ENCODE assay signal across 8 mouse cellular contexts in genomic region chr13:113793637-113794036, GRCm38 (mm10). TPM values are rescaled to one million over a fixed set of nuclear protein-coding genes. Genes with fewer than 3 reads are reported as not detected.
A peak's percentile ranks its signal among the peaks of the same experiment; 100 is the strongest.
DNase-seq lines count a peak whose midpoint lies in the region; ATAC-seq lines count a peak whose summit lies in the region.

No protein-coding gene starts in this region.

- peak overlapping the region; percentile 91 for H3K4me3 ChIP-seq in heart, embryonic 10.5 days
- peak overlapping the region; percentile 61 for H3K4me3 ChIP-seq in forebrain, embryonic 14.5 days (ENCODE audit: low read depth, low read length)
- peak overlapping the region; percentile 89 for H3K4me3 ChIP-seq in liver, embryonic 15.5 days (replicated peaks)

- H3K36me3 ChIP-seq in heart, embryonic 10.5 days, result no peaks in the 10 kb centered on the region
- no peaks in the 10 kb centered on the region for H3K36me3 ChIP-seq in forebrain, embryonic 14.5 days (ENCODE audit: control insufficient read depth, insufficient read depth, low read length)
- no peaks in the 10 kb centered on the region for H3K36me3 ChIP-seq in liver, embryonic 15.5 days (replicated peaks)

- peaks cover 27% of the 10 kb centered on the region for H3K4me1 ChIP-seq in heart, embryonic 10.5 days
- peaks cover 15% of the 10 kb centered on the region for H3K4me1 ChIP-seq in forebrain, embryonic 14.5 days (ENCODE audit: control insufficient read depth, insufficient read depth, low read length)
- H3K4me1 ChIP-seq in liver, embryonic 15.5 days (replicated peaks), result peaks cover 36% of the 10 kb centered on the region

- intact Hi-C loops in heart, postnatal 10 days (cut with DNase I), result loop anchor here (1.0 to 10.0 kb wide), 4 partner anchors 23 to 581 kb away; no protein-coding TSS in a partner anchor

- DNase-seq in heart, embryonic 10.5 days (ENCODE audit: low spot score), result no peak
- no peak for DNase-seq in heart, postnatal 10 days
- no peak for DNase-seq in forebrain, embryonic 14.5 days (ENCODE audit: low spot score)
- no peak for DNase-seq in right cerebral cortex, postnatal 10 days (ENCODE audit: low spot score in 2 of 2)
- no peak for DNase-seq in frontal cortex, postnatal 14 days (ENCODE audit: low spot score in 2 of 2)
- no peak for DNase-seq in cerebellum, postnatal 4 days (ENCODE audit: low spot score in 2 of 2)

- peak overlapping the region; percentile 96 for H3K27ac ChIP-seq in heart, embryonic 10.5 days
- H3K27ac ChIP-seq in forebrain, embryonic 14.5 days (ENCODE audit: low read depth, low read length), result peak overlapping the region; percentile 74; the same call in 1 of the 2 replicates
- peak overlapping the region; percentile 92 for H3K27ac ChIP-seq in liver, embryonic 15.5 days (replicated peaks)

- peak; percentile 2 for ATAC-seq in CD4-positive, CD25-positive, alpha-beta regulatory T cell, adult 4 months
- no peak for ATAC-seq in forebrain, embryonic 14.5 days
- ATAC-seq in liver, embryonic 15.5 days (ENCODE audit: insufficient read depth), result no peak

- no peaks in the 10 kb centered on the region for H3K27me3 ChIP-seq in heart, embryonic 10.5 days (ENCODE audit: insufficient read depth, poor library complexity, severe bottlenecking)
- H3K27me3 ChIP-seq in forebrain, embryonic 14.5 days (replicated peaks; ENCODE audit: control insufficient read depth, insufficient read depth, low read length), result no peaks in the 10 kb centered on the region
- no peaks in the 10 kb centered on the region for H3K27me3 ChIP-seq in liver, embryonic 15.5 days

- WGBS in heart, embryonic 10.5 days, result 62% methylated on average over 9 of the region's 9 CpGs
- WGBS in forebrain, embryonic 14.5 days, result 78% methylated on average over 9 of the region's 9 CpGs
- WGBS in liver, embryonic 15.5 days (ENCODE audit: insufficient replicate concordance), result 60% methylated on average over 9 of the region's 9 CpGs

- no peaks in the 10 kb centered on the region for H3K9me3 ChIP-seq in heart, embryonic 10.5 days
- H3K9me3 ChIP-seq in forebrain, embryonic 14.5 days (replicated peaks; ENCODE audit: control insufficient read depth, low read length), result no peaks in the 10 kb centered on the region
- no peaks in the 10 kb centered on the region for H3K9me3 ChIP-seq in liver, embryonic 15.5 days (replicated peaks)

- peak overlapping the region; percentile 75 for H3K9ac ChIP-seq in forebrain, embryonic 14.5 days (ENCODE audit: low read length)
- peak overlapping the region; percentile 89 for H3K9ac ChIP-seq in liver, embryonic 15.5 days

- peak overlapping the region; percentile 57 for H3K4me2 ChIP-seq in forebrain, embryonic 14.5 days (ENCODE audit: low read length)
- peak overlapping the region; percentile 94 for H3K4me2 ChIP-seq in liver, embryonic 15.5 days

RNA-seq across cellular contexts. Expression of gene Arl15, which starts 0.7 kb away (rescaled TPM):
- 7.5 and 8.9 TPM in 2 replicates for polyA plus RNA-seq in heart, embryonic 10.5 days (2016; fragmentation: Nextera tagmentation; extraction: Ambion mirVana)
- total RNA-seq in heart, postnatal 10 days (2021), result 10 to 100 TPM; 15.9 to 18.0 TPM
- polyA plus RNA-seq in CD4-positive, CD25-positive, alpha-beta regulatory T cell, adult 4 months (2017; shearing (Covaris generic)), result 10 to 100 TPM; 14.7 to 17.8 TPM
- 18.7 and 22.5 TPM in 2 replicates for polyA plus RNA-seq in forebrain, embryonic 14.5 days (2014; fragmentation: Nextera tagmentation; extraction: Ambion mirVana)
- polyA plus RNA-seq in liver, embryonic 15.5 days (2015; fragmentation: Nextera tagmentation; extraction: Ambion mirVana), result 2.4 and 2.8 TPM in 2 replicates
